Mouse (Mus musculus): ENCODE results near the gene BC005624.
A peak's percentile ranks its signal among the peaks of the same experiment; 100 is the strongest.

BC005624 gene

DNA sequence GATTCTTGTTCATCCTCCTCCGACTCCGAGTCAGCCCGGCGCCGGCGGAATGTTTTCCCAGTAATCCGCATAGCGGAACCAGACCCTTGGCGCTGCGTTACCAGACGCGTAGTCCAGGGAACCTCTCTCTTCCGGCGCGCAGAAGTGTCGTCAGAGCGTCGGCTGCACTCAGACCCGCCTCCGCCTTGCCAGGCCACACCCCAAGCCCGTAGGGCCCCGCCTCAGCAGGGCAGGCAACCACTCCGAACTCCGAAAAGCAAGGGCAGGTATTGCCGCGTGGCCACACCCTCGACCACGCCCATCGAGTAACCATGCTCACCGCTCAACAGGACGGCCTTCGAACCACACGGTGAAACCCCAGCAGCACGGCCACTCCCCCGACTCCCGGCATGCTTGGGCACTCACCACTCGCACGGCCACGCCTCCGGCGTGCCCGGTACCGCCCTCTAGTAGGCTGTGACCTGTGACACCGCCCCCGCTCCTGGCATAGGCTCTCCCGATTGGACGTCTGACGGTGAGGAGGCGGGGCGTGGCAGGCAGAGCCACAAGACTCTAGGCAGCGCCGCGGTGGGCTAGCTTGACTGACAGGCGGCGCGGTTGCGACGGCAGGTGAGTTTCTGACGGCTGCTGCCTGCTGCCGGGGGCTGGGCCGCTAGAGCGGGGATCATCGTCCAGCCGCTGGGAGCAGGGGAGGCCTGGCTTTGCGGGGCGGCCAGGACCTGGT, at the start of gene BC005624, which contains the start of gene Usp20:
Gene BC005624 (minus strand): TSS at position 412 of the 724 bp plus-strand sequence.
Gene Usp20 (plus strand): TSS at position 490 of the 724 bp plus-strand sequence.
- DNase-seq (ENCODE audit: low spot score in 2 of 2) = peak; percentile 99 to 100

DNA sequence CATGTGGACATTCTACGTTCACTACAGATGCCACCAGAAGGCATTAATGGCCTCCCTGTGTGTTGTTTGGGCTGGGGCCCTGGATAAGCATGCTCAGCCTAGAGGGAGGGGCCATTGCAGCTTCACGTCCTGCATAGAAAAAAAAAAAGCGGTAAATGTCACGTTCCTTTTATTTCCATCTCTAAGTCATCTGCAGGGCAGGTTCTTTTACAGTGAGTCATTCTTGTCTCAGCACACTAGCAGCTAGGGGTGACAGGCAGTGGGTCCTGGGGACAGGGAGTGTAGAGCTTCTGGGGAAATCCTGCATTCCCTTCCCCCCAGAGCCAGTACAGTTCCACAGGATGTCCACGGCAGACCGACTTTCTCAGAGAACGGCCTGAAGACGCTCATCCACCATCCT, 44.6 kb upstream of the BC005624 start:
- DNase-seq (ENCODE audit: low spot score in 2 of 2) = no peak

DNA sequence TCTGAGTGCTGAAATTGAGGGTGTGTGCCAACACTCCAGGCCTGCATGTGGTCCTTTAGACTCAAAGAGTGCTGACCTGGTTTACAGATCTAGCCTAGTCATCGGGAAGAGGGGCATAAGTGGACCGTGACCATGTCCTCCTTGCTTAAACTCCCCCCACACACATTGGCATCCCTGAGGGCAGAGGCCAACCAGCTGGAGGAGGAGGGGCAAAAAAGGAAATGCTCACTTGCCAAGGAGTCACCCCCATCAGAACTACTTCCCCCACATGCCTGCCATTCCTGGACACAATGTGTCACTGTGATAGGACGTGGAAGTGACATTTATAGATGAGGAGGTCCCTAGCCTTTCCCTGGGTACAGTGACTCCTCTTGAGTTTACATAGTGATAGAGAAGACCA, 43.5 kb upstream of the BC005624 start:
- DNase-seq (ENCODE audit: low spot score in 2 of 2) = no peak

DNA sequence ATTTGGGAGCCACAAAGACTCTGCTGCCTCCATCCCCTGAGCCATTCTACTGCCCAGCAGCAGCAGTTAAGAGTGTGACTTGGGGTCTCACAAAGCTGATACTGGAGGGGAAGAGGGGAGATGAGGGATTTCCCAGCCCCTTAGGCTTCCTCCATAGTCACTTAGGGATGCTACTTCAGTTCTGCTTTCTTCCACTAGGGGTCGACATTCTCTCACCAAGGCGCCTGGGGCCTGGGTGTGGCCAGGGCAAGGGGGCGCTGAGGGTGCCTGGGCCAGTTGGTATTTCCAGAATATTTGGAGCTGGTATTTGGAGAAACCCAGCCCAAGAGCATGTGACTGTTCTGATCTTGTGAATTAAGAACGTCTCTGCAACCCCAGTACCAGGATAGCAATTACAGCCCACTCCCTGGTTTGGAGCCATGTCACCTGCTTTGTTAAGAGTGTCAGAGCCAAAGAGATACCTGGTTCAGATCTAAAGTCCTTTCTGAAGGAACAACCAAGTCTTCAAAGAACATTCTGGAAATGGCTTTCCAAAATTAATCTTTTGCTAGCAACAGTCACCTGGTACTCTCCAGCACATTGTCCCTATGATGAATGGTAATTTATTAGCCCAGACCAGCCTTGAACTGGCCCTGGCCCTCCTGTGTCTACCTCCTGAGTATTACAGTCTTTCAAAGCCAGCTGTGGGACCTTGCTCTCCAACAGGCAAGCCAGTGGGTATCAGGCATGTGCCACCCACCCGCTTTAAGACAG, 42.8 kb upstream of the BC005624 start:
- DNase-seq (ENCODE audit: low spot score in 2 of 2) = peak; percentile 61 to 78

DNA sequence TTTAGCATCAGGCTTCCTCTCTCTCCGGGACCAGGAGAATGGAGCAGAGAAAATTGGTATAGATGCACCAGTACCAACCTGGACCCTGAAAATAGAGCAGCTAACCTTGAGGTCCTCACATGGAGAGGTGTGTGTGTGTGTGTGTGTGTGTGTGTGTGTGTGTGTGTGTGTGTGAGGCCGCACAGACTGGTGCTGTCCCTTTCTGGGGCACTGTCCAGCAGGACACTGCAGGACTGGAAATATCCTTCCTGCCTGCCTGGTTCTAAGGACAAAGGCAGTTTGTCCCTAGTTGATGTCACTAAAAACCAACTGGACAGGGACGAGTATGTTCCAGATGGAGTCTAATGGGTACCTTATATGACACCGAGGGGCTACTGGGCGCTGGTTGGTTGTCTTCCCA, 41.9 kb upstream of the BC005624 start:
- no peak for DNase-seq (ENCODE audit: low spot score in 2 of 2)

DNA sequence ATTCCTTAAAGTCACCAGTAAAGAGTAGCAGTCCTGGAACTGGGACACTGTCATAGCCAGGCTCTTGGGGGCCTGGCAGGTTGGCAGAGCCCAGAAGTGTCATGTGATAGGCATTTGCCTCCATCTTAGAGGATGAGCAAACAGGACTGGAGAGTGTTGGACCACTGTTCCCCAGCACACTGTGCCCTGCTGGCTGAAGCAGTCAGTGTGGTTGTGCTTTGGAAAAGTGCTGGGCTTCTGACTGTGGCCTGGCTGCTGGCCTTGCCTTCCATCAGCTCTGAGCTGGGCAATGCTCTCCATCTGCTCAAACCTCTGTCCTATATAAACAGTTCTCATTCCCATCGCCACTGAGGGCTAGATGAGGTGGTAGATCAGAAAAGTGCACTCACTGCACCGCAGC, 38.2 kb upstream of the BC005624 start:
- DNase-seq (ENCODE audit: low spot score in 2 of 2) = no peak

DNA sequence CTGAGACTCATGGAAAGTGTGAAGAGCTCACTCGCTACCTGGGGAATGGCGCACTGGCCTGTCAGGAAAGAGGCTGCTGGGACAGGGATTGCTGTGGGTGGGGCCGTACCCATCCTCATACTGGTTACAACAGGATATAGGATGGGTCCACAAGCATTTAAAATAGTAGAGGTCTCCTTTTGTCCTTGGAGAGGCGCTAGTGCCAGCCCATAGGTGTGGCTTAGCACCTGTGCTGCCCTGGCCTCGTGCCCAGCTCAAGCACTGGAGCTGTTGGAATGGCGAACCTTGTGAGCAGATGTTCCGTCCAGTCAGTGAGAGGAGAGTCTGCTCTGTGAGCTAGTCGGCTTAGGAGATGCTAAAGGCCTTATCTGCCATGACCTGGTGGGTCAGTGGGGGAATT, 37.0 kb upstream of the BC005624 start:
- DNase-seq (ENCODE audit: low spot score in 2 of 2) = no peak

DNA sequence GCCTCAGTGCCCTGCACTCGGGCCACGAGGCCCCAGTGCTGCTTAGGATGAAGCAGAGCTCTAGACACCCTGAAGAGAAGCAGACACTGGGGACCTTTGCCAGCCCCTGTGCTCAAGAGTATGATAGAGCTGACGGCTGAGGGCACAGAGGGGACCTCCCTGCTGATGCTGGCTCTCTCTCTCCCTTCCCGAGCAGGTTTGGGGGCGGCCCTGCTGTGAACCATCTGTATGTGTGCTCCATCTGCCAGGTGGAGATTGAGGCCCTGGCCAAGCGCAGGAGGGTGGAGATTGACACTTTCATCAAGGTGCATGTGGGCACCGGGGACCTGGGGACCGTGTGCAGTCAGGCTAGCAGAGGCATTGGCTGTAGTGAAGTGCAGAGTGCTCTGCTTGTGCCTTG, 36.5 kb upstream of the BC005624 start:
- DNase-seq (ENCODE audit: low spot score in 2 of 2) = no peak

DNA sequence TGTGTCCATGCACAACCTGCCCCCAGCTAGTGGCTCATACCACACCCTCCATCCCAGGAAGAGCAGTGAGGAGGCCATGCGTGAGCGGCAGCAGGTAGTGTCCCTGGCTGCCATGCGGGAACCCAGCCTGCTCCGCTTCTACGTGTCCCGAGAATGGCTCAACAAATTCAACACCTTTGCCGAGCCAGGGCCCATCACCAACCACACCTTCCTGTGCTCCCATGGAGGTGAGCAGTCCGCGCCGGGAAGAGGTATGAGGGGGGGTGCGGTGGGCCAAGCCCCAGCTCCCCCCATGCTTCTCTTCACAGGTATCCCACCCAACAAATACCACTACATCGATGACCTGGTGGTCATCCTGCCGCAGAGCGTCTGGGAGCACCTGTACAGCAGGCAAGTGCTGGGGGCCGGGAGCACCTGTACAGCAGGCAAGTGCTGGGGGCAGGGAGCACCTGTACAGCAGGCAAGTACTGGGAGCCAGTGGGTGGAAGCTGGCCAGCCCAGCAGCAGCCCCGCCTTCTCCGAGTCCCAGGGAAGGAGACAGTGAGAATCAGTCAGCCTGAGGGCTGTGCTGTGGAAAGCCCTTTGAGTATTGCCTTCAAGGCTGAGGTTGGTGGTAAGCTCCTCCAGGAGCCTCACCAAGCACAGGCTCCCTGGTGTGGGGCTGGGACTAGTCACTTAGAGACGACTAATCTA, 35.8 kb upstream of the BC005624 start:
- no peak for DNase-seq (ENCODE audit: low spot score in 2 of 2)

DNA sequence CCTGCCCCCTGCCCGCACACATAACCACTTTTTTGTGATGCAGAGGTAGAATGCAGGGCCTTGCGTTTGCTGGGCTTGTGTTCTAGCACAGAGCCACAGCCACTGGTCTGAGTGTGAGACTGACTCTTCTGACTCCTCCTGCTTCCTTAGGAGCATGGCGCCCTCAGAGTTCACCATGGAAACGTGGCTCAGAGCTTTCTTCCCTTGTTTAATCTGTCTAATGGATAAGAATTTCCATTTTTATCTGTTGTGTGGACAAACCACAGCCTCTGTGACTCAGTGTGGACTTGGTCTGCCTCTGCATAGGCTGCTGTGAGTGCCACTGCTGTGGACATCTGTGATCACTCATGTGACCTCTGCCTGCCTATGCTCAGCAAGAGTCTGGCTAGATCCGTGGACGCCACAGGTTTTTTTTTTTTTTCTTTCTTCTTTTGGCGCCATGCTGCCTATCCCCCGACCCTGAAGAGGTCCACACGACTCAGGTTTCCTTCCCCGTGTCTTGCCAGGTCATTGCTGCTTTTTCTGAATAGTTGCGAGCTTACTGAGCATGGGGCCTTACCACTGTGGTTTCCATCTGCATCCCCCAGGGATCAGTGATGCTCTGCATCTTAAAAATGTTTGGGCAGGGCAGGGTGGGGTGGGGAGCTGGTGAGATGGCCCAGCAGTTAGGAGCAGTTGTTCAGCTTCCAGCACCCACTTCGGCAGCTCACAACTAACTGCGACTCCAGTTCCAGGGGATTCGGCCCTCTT, 31.5 kb upstream of the BC005624 start:
- DNase-seq (ENCODE audit: low spot score in 2 of 2) = no peak

DNA sequence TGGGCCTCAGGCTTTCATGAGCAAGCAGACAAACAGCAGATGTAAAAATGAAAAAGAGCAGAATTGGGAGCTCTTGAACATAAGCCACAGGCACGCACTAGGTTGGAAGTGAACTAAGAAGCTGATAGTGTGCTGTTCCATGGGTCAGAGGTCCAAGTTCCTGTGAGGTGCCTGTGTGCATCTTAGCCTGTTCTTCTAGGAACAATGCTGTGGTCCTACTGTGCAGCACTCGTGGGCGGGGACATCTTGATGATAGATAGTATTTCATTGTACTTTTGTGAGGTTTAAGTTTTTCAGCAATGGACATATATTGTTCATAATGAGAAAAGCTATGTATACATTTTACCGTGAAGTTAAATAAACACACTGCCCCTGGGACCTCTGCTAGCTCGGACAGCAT, 25.2 kb upstream of the BC005624 start:
- no peak for DNase-seq (ENCODE audit: low spot score in 2 of 2)

DNA sequence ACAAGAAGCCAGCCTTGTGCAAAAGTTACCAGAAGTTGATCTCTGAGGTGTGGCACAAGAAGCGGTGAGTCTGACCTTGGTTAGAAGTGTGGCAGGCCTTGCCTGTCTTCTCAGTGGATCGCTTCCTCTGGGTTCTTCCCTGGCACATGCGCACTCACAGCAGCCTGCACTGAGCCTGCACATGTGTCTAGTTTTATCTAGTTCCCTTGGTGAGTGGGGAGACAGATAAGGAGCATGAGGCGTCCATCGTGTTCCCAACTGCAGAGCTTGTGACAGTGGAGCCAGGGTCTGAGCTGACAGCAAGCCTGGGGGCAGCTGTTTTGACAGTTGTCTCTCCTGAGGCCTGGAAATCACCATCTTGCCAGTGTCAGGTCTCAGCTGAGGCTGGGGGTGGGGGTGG, 24.4 kb upstream of the BC005624 start:
- DNase-seq (ENCODE audit: low spot score in 2 of 2) = no peak

DNA sequence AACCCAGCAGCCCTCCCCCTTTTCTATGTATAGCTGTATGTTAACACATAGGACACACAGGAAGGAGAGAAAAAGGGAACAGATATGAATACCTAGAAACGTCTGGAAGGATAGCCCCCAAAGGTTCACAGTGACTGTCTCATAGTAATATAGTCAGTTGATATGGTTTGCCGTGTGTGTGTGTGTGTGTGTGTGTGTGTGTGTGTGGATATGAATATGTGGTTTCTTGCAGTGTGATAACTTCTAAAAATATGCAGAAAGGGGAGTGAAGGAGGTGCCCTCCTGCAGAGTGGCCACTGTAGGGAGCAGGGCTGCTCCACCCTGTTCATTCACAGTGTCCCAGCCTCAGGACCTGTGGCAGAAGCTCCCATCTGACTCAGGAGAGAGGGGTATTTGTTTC, 23.5 kb upstream of the BC005624 start:
- DNase-seq (ENCODE audit: low spot score in 2 of 2) = no peak

DNA sequence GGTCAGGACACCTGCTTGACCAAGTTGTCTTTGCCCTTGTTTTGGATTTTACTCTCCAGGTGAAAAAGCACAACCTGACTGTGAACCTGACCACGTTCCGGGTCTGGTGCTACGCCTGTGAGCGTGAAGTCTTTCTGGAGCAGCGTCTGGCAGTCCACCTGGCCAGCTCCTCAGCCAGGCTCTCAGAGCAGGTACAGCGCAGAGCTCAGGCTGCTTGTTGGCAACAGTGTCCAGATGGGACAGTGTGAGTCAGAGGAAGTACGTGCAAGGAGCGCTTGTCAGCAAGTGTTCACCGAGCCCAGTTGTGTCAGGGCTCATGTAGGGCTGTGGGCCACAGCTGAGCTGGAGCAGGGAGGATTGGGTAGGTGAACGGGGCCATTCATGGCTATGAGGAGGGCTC, 20.9 kb upstream of the BC005624 start:
- DNase-seq (ENCODE audit: low spot score in 2 of 2) = no peak

DNA sequence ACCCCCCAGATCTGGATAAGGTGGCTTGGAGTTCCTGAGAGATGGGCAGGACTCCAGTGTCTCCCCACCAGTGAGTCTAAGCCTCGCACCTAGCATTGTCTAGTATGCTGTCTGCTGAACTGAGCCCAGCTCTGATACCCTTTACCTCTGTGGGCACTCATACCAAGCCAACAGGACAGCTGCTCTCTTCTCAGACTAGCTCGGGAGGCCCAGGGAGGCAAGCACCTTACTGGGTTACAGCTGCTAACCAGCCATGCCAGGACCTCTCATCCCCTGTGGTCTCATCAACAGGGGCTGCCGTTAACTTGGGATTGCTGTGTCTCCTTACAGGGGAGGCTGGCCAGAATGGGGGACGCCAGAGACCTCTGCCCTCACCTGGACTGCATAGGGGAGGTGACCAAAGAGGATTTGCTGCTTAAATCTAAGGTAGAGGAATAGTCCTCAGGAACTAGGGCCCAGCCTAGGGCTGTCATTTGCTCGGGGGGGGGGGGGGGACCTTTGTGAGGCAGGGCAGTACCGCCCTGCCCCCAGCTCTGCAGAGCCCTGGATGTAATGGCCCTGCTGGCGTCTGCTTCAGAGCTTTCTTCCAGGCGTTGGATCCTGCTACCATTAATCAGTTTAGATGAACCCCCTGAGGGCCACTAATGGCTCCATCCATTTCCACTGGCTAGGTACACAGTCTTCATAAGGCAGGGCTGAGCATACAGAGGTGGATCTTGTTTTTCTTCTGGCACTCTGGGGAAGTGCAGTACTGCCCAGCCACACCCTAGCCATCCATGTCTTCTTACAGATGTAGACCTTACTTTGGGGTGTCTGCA, 16.7 kb upstream of the BC005624 start:
- DNase-seq (ENCODE audit: low spot score in 2 of 2) = no peak

DNA sequence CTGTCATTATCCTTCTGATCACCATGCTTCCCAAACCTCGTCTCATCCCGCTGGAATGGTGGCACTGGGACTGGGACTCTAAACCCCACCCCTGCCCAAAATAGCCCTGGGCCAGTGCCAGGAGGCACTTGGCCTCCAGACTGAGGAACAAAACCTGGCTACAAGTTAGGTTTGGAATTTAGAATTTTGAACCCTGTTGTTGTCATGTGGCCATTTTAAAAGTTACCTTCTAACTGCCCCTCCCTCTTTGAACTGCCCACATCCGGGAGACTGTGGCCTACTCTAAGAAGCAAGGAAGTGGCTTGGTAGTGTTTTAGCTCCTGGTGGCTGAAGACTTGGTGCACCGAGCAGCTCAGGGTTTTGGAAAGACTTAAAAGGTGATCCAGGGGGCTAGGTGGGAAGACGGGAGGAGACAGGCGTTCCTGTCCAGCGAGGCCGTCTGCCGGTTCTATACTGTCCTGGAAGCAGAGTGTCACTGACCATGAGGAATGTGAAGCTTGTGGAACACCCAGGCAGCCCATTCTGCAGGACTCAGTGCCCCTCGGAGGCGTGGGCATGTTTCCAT, 13.5 kb upstream of the BC005624 start:
- no peak for DNase-seq (ENCODE audit: low spot score in 2 of 2)

DNA sequence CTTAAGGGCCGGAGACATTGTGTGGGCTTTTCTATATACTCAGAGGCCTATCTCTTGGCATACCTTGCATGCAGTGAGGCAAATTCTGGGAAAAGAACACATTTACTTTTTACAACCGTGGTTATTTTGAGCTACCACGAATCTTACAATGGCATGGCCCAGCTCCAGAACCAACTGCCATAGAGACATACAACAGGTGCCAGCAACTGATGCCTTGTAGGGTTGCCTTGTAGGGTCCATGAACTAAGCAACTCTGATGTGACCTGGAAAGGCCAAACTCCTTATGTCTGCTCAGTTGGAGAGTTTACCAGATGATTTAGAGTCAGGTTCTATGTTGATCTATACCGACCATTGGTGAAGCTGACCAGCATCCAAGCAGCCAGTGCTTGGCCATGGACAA, 12.9 kb upstream of the BC005624 start:
- no peak for DNase-seq (ENCODE audit: low spot score in 2 of 2)

DNA sequence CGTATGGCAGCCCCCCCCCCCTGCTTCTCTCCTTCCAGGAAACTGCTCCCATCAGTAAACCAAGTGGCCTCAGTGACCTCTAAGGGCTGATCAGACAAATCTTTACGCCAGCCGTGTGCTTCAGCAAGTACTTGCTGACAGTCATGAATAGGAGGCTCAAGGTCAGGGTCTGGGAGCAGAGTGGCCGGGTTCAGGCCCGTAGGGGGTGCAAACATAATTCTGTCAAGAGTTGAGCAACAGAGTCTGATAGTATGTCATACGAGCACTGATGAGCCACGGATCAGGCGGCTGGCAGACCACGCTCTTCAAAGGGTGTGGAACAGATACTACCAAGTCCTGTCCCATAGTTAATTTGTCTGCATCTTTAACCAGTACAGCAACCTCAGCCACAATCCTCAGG, 8.2 kb upstream of the BC005624 start:
- no peak for DNase-seq (ENCODE audit: low spot score in 2 of 2)

DNA sequence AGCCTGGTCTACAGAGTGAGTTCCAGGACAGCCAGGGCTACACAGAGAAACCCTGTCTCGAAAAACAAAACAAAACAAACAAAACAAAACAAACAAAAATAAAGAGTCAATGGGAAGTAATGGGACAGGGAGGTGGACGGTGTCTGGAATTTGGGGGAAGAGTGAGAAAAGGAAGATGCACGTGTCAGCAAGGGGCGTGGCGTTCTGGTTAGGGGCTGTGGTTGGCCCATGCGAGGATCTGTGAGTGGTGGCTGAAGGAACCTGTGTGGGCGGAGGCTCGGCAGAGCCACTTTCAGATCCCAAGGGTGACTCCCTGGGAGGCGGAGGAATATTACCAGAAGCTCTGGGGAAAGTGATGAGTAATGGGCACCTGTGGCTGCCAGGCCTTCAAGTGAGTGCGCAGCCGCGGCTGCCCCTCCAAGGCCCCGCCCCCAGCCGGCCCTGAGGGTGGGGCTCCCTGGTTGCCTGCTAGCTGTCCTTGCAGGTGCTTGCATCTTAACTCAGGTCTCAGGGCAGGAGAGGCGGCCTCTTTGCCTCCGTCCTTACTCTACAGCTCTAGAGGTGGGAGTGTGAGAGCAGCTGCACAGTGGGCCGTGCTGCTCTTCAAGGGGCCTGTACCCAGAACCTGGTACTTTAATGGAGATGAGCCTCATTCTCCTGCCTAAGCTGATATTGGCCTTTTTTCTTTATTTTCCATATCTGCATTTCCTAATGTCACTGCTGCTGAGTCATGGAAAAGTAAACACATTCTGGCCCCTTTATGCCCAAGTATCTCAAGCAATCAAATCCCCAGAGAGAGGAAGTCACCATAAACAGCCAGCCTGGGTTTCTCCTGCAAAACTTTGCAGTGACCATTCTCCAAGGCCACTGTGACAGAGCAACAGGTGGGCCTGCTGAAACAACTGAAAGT, 3.4 kb upstream of the BC005624 start:
- peak; percentile 44 to 54 for DNase-seq (ENCODE audit: low spot score in 2 of 2)

DNA sequence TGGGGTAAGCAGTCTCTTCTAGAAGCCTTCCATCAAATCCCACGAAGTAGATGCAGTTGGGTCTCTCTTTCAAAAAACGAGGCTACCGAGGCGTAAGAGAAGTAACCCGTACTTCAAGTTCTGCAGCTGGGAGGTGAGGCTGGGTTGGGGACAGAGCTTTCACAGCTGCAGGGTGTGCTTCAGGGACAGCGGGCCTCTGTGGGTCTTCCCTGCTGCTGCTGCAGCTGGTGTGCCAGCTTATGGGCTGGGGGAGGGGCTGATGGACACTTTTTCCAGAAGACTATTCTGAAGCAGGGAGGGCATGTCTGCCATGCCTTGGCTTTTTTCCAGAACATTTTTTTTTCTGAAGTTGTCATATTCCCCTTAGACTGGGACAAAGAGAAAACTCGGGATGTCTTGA, 1.0 kb upstream of the BC005624 start:
- no peak for DNase-seq (ENCODE audit: low spot score in 2 of 2)
